Mouse (Mus musculus): ENCODE measurements around the gene Fes. TPM values are rescaled to one million over a fixed set of nuclear protein-coding genes. Genes with fewer than 3 reads are reported as not detected.

Gene Fes
- 7.7 and 9.0 TPM in 2 replicates for polyA plus RNA-seq (2016; fragmentation: Nextera tagmentation; extraction: Ambion mirVana)

DNA sequence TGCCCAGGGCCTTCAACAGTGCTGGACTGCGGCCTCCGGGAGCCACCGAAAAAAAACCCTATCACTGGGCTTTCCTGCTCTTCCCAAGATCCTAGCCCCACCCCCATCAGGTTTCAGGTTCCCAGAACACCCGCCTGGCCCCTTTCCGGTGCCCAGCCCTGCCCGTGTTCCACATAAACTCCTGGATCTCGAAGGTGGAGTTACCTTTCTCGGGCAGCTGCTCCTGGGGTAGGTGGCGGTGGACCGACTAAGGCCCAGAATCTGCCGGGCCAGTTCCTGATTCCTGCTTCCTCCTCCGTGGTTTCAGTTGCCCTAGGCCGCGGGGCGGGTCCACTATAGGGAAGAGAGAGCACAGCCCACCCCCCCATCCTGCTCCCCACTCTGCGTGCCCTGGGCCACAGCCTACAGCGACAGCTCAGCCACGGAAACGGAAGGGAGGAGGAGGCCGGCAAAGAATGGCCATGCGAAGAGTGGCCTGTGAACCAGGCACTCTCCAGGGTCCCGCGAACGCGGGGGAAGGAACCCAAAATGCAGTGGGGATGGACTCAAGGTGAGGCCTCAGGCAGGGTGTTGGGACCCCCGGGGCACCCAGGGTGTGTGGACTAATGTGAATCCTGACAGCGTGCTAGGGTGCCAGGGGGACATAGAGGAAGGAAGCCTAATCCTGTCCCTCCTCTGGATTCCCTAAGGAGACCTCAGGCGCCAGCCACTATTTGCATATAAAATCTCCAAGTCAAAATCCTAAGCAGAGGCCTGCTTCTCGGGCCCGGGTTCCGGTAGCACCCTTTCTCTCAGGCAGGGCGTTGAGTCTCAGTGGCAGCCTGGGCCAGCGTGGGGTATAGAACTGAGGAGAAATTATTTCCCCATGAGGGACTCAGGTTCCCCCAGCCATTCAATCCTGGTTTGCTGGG lies at the start of gene Fes:
TSS of gene Fes (minus strand) at position 314 of the 911 bp plus-strand sequence.
- Histone ChIP-seq H3K9ac (peak within 1 kb of the TSS; percentile 55), H3K4me3 (peak within 1 kb of the TSS; percentile 15), H3K4me1 (peaks cover 19% of the 10 kb centered on the region), H3K27ac (no peak within 1 kb of the TSS), H3K4me2 (replicated peaks) (peak within 1 kb of the TSS; percentile 49), H3K36me3 (peaks cover 31% of the 10 kb centered on the region), H3K27me3 (replicated peaks) (0 out of 2 replicates have a peak, but pooled peaks cover 7% of the 10 kb centered on the region), H3K9me3 (no peaks in the 10 kb centered on the region)
- 11% methylated on average over 32 of the region's 33 CpGs for WGBS
- no peak; the same call in 1 of the 2 replicates for ATAC-seq (ENCODE audit: low FRiP score, low read depth)

DNA sequence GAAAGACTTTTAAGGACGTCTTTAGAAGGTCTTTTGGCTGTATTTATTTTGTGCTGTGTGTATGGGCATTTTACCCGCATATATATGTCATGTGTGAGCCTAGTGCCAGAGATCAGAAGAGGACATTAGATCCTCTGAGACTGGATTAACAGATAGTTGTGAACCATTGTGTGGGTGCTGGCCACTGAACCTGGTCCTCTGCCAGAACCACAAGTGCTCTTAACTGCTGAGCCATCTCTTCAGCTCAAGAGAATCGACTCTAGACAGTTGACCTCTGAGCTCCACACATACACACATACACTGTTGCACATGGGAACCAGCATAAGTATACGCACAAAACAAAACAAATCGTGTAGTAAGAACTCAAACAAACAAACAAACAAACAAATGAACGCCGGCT lies 48.8 kb upstream of the Fes start:
- no peak overlapping the region for H3K9ac ChIP-seq
- no peak overlapping the region for H3K4me3 ChIP-seq
- 88% methylated on average over 7 of the region's 7 CpGs for WGBS
- H3K27me3 ChIP-seq (replicated peaks) = no peaks in the 10 kb centered on the region
- no peaks in the 10 kb centered on the region for H3K9me3 ChIP-seq
- H3K27ac ChIP-seq = no peak overlapping the region
- H3K4me2 ChIP-seq (replicated peaks) = no peak overlapping the region
- H3K36me3 ChIP-seq = no peaks in the 10 kb centered on the region
- H3K4me1 ChIP-seq = no peaks in the 10 kb centered on the region; the same call in 1 of the 2 replicates
- ATAC-seq (ENCODE audit: low FRiP score, low read depth) = no peak

DNA sequence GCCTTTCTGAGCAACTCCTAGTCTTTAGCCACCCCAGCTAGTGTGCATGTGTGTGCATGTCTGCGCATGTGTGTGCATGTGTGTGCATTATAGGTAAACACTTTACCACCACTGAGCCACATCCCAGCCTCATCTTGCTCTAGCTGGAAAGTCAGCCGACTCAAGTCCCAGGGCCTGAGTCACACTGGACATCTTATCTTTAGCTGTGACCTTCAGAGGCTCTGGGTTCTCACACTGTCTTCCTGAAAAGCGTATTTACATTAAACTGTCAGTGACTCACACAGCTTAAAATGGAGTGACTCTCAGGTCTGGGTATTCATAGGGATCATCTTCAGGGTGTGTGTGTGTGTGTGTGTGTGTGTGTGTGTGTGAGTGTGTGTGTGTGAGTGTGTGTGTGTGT lies 47.8 kb upstream of the Fes start:
- no peaks in the 10 kb centered on the region for H3K36me3 ChIP-seq
- no peaks in the 10 kb centered on the region for H3K27me3 ChIP-seq (replicated peaks)
- no peak overlapping the region for H3K4me2 ChIP-seq (replicated peaks)
- ATAC-seq (ENCODE audit: low FRiP score, low read depth) = no peak
- H3K4me1 ChIP-seq = no peaks in the 10 kb centered on the region; the same call in 1 of the 2 replicates
- 90% methylated on average over 3 of the region's 3 CpGs for WGBS
- H3K27ac ChIP-seq = no peak overlapping the region
- H3K9ac ChIP-seq = no peak overlapping the region
- no peaks in the 10 kb centered on the region for H3K9me3 ChIP-seq
- no peak overlapping the region for H3K4me3 ChIP-seq

DNA sequence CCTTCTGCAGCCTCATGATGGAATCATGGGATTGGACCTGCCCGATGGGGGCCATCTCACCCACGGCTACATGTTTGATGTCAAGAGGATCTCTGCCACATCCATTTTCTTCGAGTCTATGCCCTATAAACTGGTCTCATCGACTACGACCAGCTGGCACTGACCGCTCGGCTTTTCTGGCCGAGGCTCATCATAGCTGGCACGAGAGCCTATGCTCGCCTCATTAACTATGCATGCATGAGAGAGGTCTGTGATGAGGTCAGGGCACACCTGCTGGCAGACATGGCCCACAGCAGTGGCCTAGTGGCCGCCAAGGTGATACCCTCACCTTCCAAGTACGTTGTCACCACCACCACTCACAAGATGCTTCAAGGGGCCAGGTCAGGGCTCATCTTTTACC lies 41.9 kb upstream of the Fes start:
- Histone ChIP-seq H3K4me2 (replicated peaks) (no peak overlapping the region), H3K4me1 (no peaks in the 10 kb centered on the region), H3K9me3 (no peaks in the 10 kb centered on the region), H3K4me3 (no peak overlapping the region), H3K27ac (no peak overlapping the region), H3K36me3 (no peaks in the 10 kb centered on the region), H3K27me3 (replicated peaks) (no peaks in the 10 kb centered on the region), H3K9ac (no peak overlapping the region)
- no peak for ATAC-seq (ENCODE audit: low FRiP score, low read depth)
- 92% methylated on average over 12 of the region's 12 CpGs for WGBS

DNA sequence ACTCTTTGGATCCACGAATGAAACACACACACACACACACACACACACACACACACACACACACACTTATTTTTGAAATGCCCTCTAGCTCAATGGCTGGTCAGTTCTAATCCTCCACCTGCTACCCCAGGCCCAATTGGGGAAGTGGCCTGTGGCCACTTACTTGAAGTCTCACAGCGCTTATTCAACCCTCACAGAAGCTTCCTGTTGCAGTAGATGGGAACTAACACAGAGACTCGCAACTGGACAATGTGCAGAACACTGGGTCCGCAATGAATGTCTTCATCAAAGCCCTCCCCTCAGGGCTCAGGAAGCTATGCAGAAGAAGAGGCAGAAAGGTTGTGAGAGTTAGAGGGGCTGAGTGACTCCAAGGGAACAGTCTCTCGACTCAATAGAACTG lies 40.0 kb upstream of the Fes start:
- Histone ChIP-seq H3K9ac (no peak overlapping the region), H3K36me3 (no peaks in the 10 kb centered on the region), H3K4me2 (replicated peaks) (no peak overlapping the region), H3K4me3 (no peak overlapping the region), H3K9me3 (no peaks in the 10 kb centered on the region), H3K4me1 (no peaks in the 10 kb centered on the region), H3K27ac (no peak overlapping the region), H3K27me3 (replicated peaks) (no peaks in the 10 kb centered on the region)
- 83% methylated on average over 5 of the region's 5 CpGs for WGBS
- no peak for ATAC-seq (ENCODE audit: low FRiP score, low read depth)

DNA sequence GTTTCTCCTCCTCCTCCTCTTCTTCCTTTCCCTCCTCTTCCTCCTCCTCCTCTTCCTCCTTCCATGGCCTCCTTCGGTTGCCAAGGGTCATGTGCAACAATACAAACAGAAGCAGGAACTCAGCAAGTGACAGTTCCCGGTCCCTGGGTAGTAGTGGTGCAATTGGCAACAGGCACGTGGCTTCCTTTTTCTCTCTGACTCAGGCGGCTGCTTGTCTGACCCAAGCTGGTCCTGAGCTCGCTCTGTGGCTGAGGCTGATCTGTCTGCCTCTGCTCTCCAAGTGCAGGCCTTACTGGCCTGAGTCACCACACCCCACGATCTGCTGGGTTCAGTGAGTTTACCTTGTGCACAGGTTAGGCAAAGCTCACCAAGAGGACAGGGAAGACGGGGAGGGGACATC lies 38.6 kb upstream of the Fes start:
- Histone ChIP-seq H3K9ac (no peak overlapping the region), H3K9me3 (no peaks in the 10 kb centered on the region), H3K4me2 (replicated peaks) (no peak overlapping the region), H3K27ac (no peak overlapping the region), H3K36me3 (no peaks in the 10 kb centered on the region), H3K4me3 (no peak overlapping the region), H3K4me1 (no peaks in the 10 kb centered on the region), H3K27me3 (replicated peaks) (no peaks in the 10 kb centered on the region)
- WGBS = 76% methylated on average over 7 of the region's 7 CpGs
- ATAC-seq (ENCODE audit: low FRiP score, low read depth) = no peak

DNA sequence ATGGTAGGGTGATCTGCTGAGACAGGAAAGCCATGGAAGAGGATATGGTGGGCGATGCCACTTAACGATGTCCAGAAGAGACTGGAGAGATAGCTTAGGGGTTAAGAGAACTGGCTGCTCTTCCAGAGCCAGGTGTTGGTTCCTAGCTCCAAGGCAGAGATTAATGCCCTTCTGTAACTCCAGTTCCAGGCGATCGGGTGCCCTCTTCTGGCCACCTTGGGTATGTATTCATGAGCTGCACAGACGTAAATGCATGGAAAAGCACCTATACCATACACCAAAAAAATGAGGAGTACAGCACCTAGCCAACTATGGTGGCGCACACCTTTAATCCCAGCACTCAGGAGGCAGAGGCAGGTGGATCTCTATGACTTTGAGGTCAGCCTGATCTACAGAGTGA lies 37.0 kb upstream of the Fes start:
- H3K27ac ChIP-seq = no peak overlapping the region
- 79% methylated on average over 6 of the region's 6 CpGs for WGBS
- H3K27me3 ChIP-seq (replicated peaks) = no peaks in the 10 kb centered on the region

DNA sequence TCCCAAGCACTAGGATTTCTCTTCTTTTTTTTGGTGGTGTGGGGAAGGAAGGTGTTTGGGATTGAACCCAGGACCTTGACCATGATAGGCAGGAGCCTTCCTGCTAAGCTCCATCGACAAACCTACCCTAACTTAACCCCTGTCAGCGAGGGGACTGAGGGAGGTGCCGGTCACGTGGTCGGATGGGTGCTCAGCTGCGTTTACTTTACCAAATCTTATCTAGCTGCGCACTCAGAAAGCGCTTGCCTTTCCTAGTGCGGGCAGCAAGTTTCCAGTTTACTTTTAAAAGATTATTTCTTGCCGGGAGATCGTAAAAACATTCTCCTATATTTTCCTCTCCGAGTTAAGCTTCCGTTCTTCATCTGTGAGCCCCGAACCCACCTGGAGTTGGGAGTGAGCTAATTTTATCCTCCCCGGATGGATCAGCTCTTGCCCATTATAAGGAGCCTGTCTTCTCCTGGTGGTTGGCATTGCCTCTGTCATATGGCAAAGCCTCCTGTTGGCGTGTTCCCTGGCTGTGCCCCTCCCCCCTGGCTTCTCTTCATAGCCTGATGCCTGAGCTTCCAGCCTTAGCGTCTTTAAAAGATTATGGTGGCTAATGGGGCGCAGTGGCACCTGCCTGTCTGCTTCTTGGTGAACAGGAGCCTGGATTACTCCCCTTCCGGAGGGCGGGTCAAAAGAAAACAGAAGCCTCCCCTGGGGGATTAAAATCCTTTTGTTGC lies 35.2 kb upstream of the Fes start:
- H3K36me3 ChIP-seq = no peaks in the 10 kb centered on the region
- no peak overlapping the region for H3K9ac ChIP-seq
- H3K4me3 ChIP-seq = no peak overlapping the region
- H3K27me3 ChIP-seq (replicated peaks) = no peaks in the 10 kb centered on the region
- WGBS = 31% methylated on average over 20 of the region's 20 CpGs
- H3K9me3 ChIP-seq = no peaks in the 10 kb centered on the region
- H3K4me1 ChIP-seq = no peaks in the 10 kb centered on the region
- ATAC-seq (ENCODE audit: low FRiP score, low read depth) = no peak
- H3K4me2 ChIP-seq (replicated peaks) = no peak overlapping the region
- H3K27ac ChIP-seq = no peak overlapping the region

More for the DNA sequence above, 37.0 kb upstream of the Fes start:
- Histone ChIP-seq H3K9ac (no peak overlapping the region), H3K4me1 (no peaks in the 10 kb centered on the region), H3K4me2 (replicated peaks) (no peak overlapping the region), H3K36me3 (no peaks in the 10 kb centered on the region), H3K4me3 (no peak overlapping the region), H3K9me3 (no peaks in the 10 kb centered on the region)
- no peak for ATAC-seq (ENCODE audit: low FRiP score, low read depth)

DNA sequence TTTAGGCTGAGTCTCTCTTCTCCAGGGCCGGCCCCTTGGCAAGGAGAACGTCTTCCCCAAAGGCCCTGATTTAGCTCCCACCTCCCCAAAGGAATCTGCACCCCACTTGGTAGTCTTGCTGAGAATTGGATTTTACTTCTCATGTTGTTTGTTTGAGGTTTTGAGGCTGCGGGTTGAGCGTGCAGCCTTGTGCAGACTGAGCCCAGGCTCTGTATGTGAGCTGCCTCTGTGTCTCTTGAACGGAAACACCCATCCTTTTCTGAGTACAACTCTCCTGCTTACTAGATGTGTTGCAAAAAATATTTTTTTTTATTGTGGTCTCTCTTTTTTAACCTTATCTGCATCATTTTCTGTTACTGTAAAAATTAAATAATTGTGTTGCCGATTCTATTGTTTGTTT lies 33.8 kb upstream of the Fes start:
- ATAC-seq (ENCODE audit: low FRiP score, low read depth) = no peak
- WGBS = 95% methylated on average over 6 of the region's 6 CpGs
- H3K9me3 ChIP-seq = no peaks in the 10 kb centered on the region
- no peak overlapping the region for H3K4me3 ChIP-seq
- H3K4me1 ChIP-seq = no peaks in the 10 kb centered on the region
- H3K27me3 ChIP-seq (replicated peaks) = no peaks in the 10 kb centered on the region
- no peaks in the 10 kb centered on the region for H3K36me3 ChIP-seq
- no peak overlapping the region for H3K27ac ChIP-seq
- H3K9ac ChIP-seq = no peak overlapping the region
- H3K4me2 ChIP-seq (replicated peaks) = no peak overlapping the region

DNA sequence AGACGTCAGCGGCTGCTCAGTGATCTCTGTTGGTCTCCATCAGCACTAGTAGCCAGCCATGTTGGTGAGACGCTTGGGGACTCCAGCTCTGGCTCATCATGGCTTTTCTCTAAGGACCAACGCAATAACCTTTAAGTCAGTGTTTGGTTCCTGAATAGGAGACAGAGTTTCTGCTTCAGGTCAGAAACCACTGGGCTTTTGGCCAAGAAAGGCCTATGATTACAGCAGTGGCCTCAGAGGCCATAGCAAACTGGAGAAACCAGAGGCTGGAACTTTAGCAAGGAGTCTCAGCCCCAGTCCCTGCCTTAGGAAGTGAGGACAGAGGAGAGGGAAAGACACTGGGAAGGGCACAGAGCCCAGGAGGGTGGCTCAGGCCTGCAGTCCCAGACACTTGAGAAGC lies 32.8 kb upstream of the Fes start:
- Histone ChIP-seq H3K36me3 (no peaks in the 10 kb centered on the region), H3K4me1 (no peaks in the 10 kb centered on the region), H3K27me3 (replicated peaks) (no peaks in the 10 kb centered on the region), H3K4me2 (replicated peaks) (no peak overlapping the region), H3K9me3 (no peaks in the 10 kb centered on the region), H3K9ac (no peak overlapping the region), H3K27ac (no peak overlapping the region), H3K4me3 (no peak overlapping the region)
- no peak for ATAC-seq (ENCODE audit: low FRiP score, low read depth)
- WGBS = 82% methylated on average over 4 of the region's 4 CpGs

DNA sequence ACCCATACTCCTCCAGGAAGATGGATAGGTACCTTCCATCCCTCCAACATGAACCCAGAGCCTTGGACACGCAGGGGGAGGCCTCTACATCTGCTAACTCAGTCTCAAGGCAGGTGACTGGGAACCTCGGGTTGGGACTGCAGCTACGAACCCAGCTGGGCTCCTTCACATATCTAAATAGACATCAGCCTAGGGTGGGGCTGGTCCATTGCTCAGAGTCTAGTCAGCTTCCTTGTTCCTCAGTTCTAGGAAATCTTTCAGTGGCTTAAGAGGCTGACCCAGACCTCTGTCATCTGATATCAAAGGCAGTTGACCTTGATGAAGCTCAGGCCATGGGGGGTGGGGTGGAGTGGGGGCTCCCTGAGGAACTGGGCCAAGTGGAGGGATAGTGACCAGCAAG lies 31.5 kb upstream of the Fes start:
- H3K36me3 ChIP-seq = no peaks in the 10 kb centered on the region
- H3K9me3 ChIP-seq = no peaks in the 10 kb centered on the region
- 68% methylated on average over 3 of the region's 3 CpGs for WGBS
- H3K4me3 ChIP-seq = no peak overlapping the region
- no peak overlapping the region for H3K9ac ChIP-seq
- no peak overlapping the region for H3K4me2 ChIP-seq (replicated peaks)
- H3K27me3 ChIP-seq (replicated peaks) = no peaks in the 10 kb centered on the region
- no peaks in the 10 kb centered on the region for H3K4me1 ChIP-seq
- ATAC-seq (ENCODE audit: low FRiP score, low read depth) = no peak
- no peak overlapping the region for H3K27ac ChIP-seq

DNA sequence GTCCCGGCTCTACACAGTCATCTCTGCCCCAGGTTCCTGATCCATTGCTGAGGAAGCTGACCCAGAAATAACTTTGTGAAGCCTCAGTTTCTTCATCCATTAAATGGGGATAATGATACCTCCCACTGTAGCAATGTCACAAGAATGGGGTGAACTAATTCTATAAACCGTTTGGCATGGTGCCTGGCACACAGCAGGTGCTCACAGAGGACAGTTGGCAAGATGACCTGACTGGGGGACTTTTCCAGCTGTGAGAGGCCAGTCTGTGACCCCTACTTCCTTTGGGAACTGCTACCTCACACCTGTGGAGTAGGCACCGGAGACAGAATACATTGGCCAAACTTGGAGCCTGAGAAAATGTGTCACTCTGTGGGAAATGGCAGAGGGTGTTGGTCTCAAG lies 30.3 kb upstream of the Fes start:
- Histone ChIP-seq H3K27ac (no peak overlapping the region), H3K9me3 (no peaks in the 10 kb centered on the region), H3K27me3 (replicated peaks) (no peaks in the 10 kb centered on the region), H3K4me3 (no peak overlapping the region), H3K4me2 (replicated peaks) (no peak overlapping the region), H3K36me3 (no peaks in the 10 kb centered on the region), H3K4me1 (no peaks in the 10 kb centered on the region), H3K9ac (no peak overlapping the region)
- WGBS = 84% methylated on average over 3 of the region's 3 CpGs
- ATAC-seq (ENCODE audit: low FRiP score, low read depth) = no peak

Data from neural tube, embryonic 12.5 days (tissue).